Mouse (Mus musculus) erythroblast, embryonic 14.5 days (primary cell): ENCODE results near the gene Med15.

Experiments
- GATA1 ChIP-seq: IDR thresholded peaks from 2 replicates; pipeline ENCODE4 v1.6.1; 2012; ENCODE audit warnings: low read length, inconsistent platforms, mixed read lengths
- TAL1 ChIP-seq: IDR thresholded peaks from 3 replicates; pipeline ENCODE4 v1.6.1; 2012; ENCODE audit warnings: low read length, inconsistent platforms, mixed read lengths

DNA sequence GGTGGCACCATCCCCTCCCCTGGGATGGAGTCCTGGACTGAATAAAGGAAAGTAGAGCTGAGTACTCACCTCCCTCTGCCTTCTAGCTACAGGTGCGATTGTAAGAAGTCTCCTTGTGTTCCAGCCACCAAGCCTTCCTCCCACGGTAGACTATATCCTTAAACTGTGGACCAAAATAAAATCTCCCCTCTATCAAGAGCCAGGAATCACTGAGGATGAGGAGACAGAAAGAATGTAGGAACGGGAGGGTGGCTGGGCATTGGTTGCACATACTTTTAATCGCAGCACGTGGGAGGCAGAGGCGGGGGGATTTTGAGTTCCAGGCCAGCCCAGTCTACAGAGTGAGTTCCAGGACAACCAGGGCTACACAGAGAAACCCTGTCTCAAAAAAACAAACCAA, 260 bp downstream of the Med15 start:
- no peak for TF ChIP-seq TAL1
- TF ChIP-seq GATA1 = no peak
